Comparison of ENCODE assay signal across 8 mouse cellular contexts in genomic region chr4:129781881-129782675, GRCm38 (mm10). TPM values are rescaled to one million over a fixed set of nuclear protein-coding genes. Genes with fewer than 3 reads are reported as not detected.
DNase-seq lines count a peak whose midpoint lies in the region; ATAC-seq and TF ChIP-seq lines count a peak whose summit lies in the region.

No protein-coding gene starts in this region.

- H3K4me3 ChIP-seq in neural tube, embryonic 12.5 days = no peak overlapping the region
- no peak overlapping the region for H3K4me3 ChIP-seq in cerebellum, adult 2 months (replicated peaks; ENCODE audit: insufficient read depth, low read depth, low read length)
- H3K4me3 ChIP-seq in heart, adult 2 months = no peak overlapping the region
- H3K4me3 ChIP-seq in kidney, adult 2 months (ENCODE audit: insufficient read depth, low read depth, low read length) = no peak overlapping the region
- no peak overlapping the region for H3K4me3 ChIP-seq in stomach, embryonic 14.5 days (ENCODE audit: low read depth, low read length)

- TF ChIP-seq EP300 in heart, adult 2 months (IDR thresholded peaks at IDR 0.05; ENCODE audit: insufficient read depth, low read depth, low read length) = no peak

- no peak overlapping the region for H3K4me2 ChIP-seq in neural tube, embryonic 12.5 days (replicated peaks)
- no peak overlapping the region for H3K4me2 ChIP-seq in stomach, embryonic 14.5 days (replicated peaks; ENCODE audit: low read depth, low read length)

- DNase-seq in neural tube, embryonic 10.5 days (ENCODE audit: extremely low spot score, low spot score) = no peak
- DNase-seq in cerebellum, adult 2 months = peak; percentile 28 to 52
- peak; percentile 44 to 59 for DNase-seq in heart, adult 2 months
- DNase-seq in kidney, adult 2 months = peak; percentile 60
- DNase-seq in lung, postnatal 14 days = peak; percentile 51

- H3K9me3 ChIP-seq in neural tube, embryonic 12.5 days = no peaks in the 10 kb centered on the region
- H3K9me3 ChIP-seq in stomach, embryonic 14.5 days (ENCODE audit: control insufficient read depth, low read depth, low read length) = no peaks in the 10 kb centered on the region

- H3K79me2 ChIP-seq in heart, adult 2 months (replicated peaks; ENCODE audit: control insufficient read depth, insufficient read depth, low read length) = no peaks in the 10 kb centered on the region

- 0 out of 2 replicates have a peak overlapping the region, but pooled peaks have one; percentile 12 for H3K27ac ChIP-seq in neural tube, embryonic 12.5 days
- H3K27ac ChIP-seq in cerebellum, adult 2 months (ENCODE audit: insufficient read depth, low read length) = no peak overlapping the region
- H3K27ac ChIP-seq in heart, adult 2 months = peak overlapping the region; percentile 23
- no peak overlapping the region for H3K27ac ChIP-seq in kidney, adult 2 months (ENCODE audit: insufficient read depth, low read depth, low read length)
- H3K27ac ChIP-seq in stomach, embryonic 14.5 days (ENCODE audit: low read length) = no peak overlapping the region

- 11% methylated on average over 4 of the region's 4 CpGs for WGBS in neural tube, embryonic 12.5 days
- 13% methylated on average over 4 of the region's 4 CpGs for WGBS in cerebellum, adult 2 months
- WGBS in heart, adult 2 months = 12% methylated on average over 4 of the region's 4 CpGs
- WGBS in kidney, adult 2 months = 55% methylated on average over 4 of the region's 4 CpGs
- WGBS in stomach, embryonic 14.5 days = 32% methylated on average over 4 of the region's 4 CpGs

- H3K36me3 ChIP-seq in neural tube, embryonic 12.5 days = no peaks in the 10 kb centered on the region
- H3K36me3 ChIP-seq in heart, adult 2 months (ENCODE audit: control insufficient read depth, insufficient read depth, low read length) = no peaks in the 10 kb centered on the region
- no peaks in the 10 kb centered on the region for H3K36me3 ChIP-seq in kidney, adult 2 months (ENCODE audit: control insufficient read depth, insufficient read depth, low read length)
- no peaks in the 10 kb centered on the region for H3K36me3 ChIP-seq in stomach, embryonic 14.5 days (ENCODE audit: control insufficient read depth, insufficient read depth, low read length)

- no peak overlapping the region for H3K9ac ChIP-seq in neural tube, embryonic 12.5 days
- H3K9ac ChIP-seq in heart, adult 2 months (ENCODE audit: low read depth, low read length) = no peak overlapping the region
- no peak overlapping the region for H3K9ac ChIP-seq in stomach, embryonic 14.5 days (replicated peaks; ENCODE audit: low read depth, low read length)

- 0 out of 2 replicates have a peak, but pooled peaks have one; percentile 25 for ATAC-seq in neural tube, embryonic 12.5 days (ENCODE audit: low FRiP score, low read depth)
- ATAC-seq in stomach, embryonic 14.5 days (ENCODE audit: insufficient number of reproducible peaks, insufficient read depth, low FRiP score, low read depth) = 0 out of 2 replicates have a peak, but pooled peaks have one; percentile 23
- ATAC-seq in inflammation-experienced regulatory T-cells, adult 6 months = no peak

- TF ChIP-seq CTCF in cerebellum, adult 2 months (IDR thresholded peaks at IDR 0.05; ENCODE audit: borderline replicate concordance, insufficient read depth, low read depth, low read length) = no peak
- TF ChIP-seq CTCF in heart, adult 2 months (IDR thresholded peaks at IDR 0.05) = no peak
- TF ChIP-seq CTCF in kidney, adult 2 months (conservative IDR thresholded peaks at IDR 0.05; ENCODE audit: insufficient read depth, insufficient read length, low read depth, low read length) = no peak

- no peak for TF ChIP-seq POLR2A in cerebellum, adult 2 months (IDR thresholded peaks at IDR 0.05; ENCODE audit: borderline replicate concordance, insufficient read depth, low read length)
- no peak for TF ChIP-seq POLR2A in heart, adult 2 months (IDR thresholded peaks at IDR 0.05; ENCODE audit: insufficient read depth, low read depth, low read length)
- TF ChIP-seq POLR2A in kidney, adult 2 months (IDR thresholded peaks at IDR 0.05; ENCODE audit: low read depth, low read length) = no peak

- H3K4me1 ChIP-seq in neural tube, embryonic 12.5 days = peaks cover 14% of the 10 kb centered on the region
- no peaks in the 10 kb centered on the region; the same call in none of the 2 replicates for H3K4me1 ChIP-seq in cerebellum, adult 2 months (ENCODE audit: control insufficient read depth, insufficient read depth, low read length)
- H3K4me1 ChIP-seq in heart, adult 2 months (ENCODE audit: control insufficient read depth, insufficient read depth, low read length) = peaks cover 3% of the 10 kb centered on the region
- H3K4me1 ChIP-seq in kidney, adult 2 months (ENCODE audit: control insufficient read depth, insufficient read depth, low read length) = no peaks in the 10 kb centered on the region
- no peaks in the 10 kb centered on the region for H3K4me1 ChIP-seq in stomach, embryonic 14.5 days (ENCODE audit: control insufficient read depth, insufficient read depth, low read length)

- no peaks in the 10 kb centered on the region for H3K27me3 ChIP-seq in neural tube, embryonic 12.5 days (replicated peaks)
- H3K27me3 ChIP-seq in cerebellum, adult 2 months (ENCODE audit: control insufficient read depth, insufficient read depth, low read length) = no peaks in the 10 kb centered on the region
- no peaks in the 10 kb centered on the region for H3K27me3 ChIP-seq in heart, adult 2 months (ENCODE audit: control insufficient read depth, insufficient read depth, low read length)
- no peaks in the 10 kb centered on the region for H3K27me3 ChIP-seq in kidney, adult 2 months (replicated peaks; ENCODE audit: control insufficient read depth, insufficient read depth, low read length)
- H3K27me3 ChIP-seq in stomach, embryonic 14.5 days (ENCODE audit: control insufficient read depth, insufficient read depth, low read length) = no peaks in the 10 kb centered on the region

- intact Hi-C loops in heart, adult 2 months (cut with DNase I) = loop anchor here (10.0 kb wide), 1 partner anchor 303 kb away; no protein-coding TSS in a partner anchor

RNA-seq across cellular contexts. Expression of gene Ptp4a2, which starts 28.9 kb away (rescaled TPM):
- 336 and 342 TPM in 2 replicates for polyA plus RNA-seq in neural tube, embryonic 12.5 days (2016; fragmentation: Nextera tagmentation; extraction: Ambion mirVana)
- polyA plus RNA-seq in cerebellum, adult 2 months (2012; rRNA removed) = 62.8 and 66.3 TPM in 2 replicates
- total RNA-seq in heart, adult 2 months (2021) = 100 to 1,000 TPM; 194 to 199 TPM
- polyA plus RNA-seq in heart, adult 2 months (2012; rRNA removed) = 51.6 and 110 TPM in 2 replicates
- 29.9 and 41.5 TPM in 2 replicates for polyA plus RNA-seq in kidney, adult 2 months (2012; rRNA removed)
- 252 and 294 TPM in 2 replicates for polyA plus RNA-seq in stomach, embryonic 14.5 days (2014; fragmentation: Nextera tagmentation; extraction: Ambion mirVana)
- 1,000 to 10,000 TPM; 1,860 to 2,586 (median 2,027) TPM for polyA plus RNA-seq in inflammation-experienced regulatory T-cells, adult 6 months (2017; shearing (Covaris generic))

RNA-seq across cellular contexts. Expression of gene Khdrbs1, which starts 40.0 kb away (rescaled TPM):
- 211 and 212 TPM in 2 replicates for polyA plus RNA-seq in neural tube, embryonic 12.5 days (2016; fragmentation: Nextera tagmentation; extraction: Ambion mirVana)
- 42.0 and 42.5 TPM in 2 replicates for polyA plus RNA-seq in cerebellum, adult 2 months (2012; rRNA removed)
- 10 to 100 TPM; 38.1 to 41.7 TPM for total RNA-seq in heart, adult 2 months (2021)
- polyA plus RNA-seq in heart, adult 2 months (2012; rRNA removed) = 11.4 and 11.7 TPM in 2 replicates
- polyA plus RNA-seq in kidney, adult 2 months (2012; rRNA removed) = 16.0 TPM in 2 replicates
- polyA plus RNA-seq in stomach, embryonic 14.5 days (2014; fragmentation: Nextera tagmentation; extraction: Ambion mirVana) = 95.5 and 103 TPM in 2 replicates
- polyA plus RNA-seq in inflammation-experienced regulatory T-cells, adult 6 months (2017; shearing (Covaris generic)) = 10 to 100 TPM; 35.0 to 40.3 (median 39.9) TPM

Comparison
In these comparisons a context has a peak if more than half of its experiments do, and no peak if none do; other contexts are left out.
1. H3K27ac ChIP-seq: peak in neural tube, embryonic 12.5 days (single experiment) and heart, adult 2 months (single experiment); none in cerebellum, adult 2 months (single experiment), kidney, adult 2 months (single experiment) and stomach, embryonic 14.5 days (single experiment).